Mouse (Mus musculus) kidney, postnatal 4 days (tissue): ENCODE measurements at regions not wholly inside any gene's neighbourhood (a gene's known extent, or its start where the extent isn't known, plus 50 kb on each side); places are given as distances from the start of the nearest gene placed in this dataset.

Experiments used
- DNase-seq, 2 experiments: peaks; one replicate each; pipeline ENCODE4 v3.0.0; 2021; ENCODE audit warnings: mixed read lengths in 2 of 2

- no peak for DNase-seq
Observed at GRCm38 (mm10) chr12:102057979-102058378, 70.6 kb upstream of the Slc24a4 start.

GRCm38 (mm10) chr12:102058428-102058827, 70.1 kb upstream of the Slc24a4 start:
- no peak for DNase-seq

- DNase-seq: no peak
Observed at GRCm38 (mm10) chr12:102061096-102061495, 67.4 kb upstream of the Slc24a4 start.

- peak; percentile 21 to 48 for DNase-seq
Observed at GRCm38 (mm10) chr12:102061657-102062614, 66.6 kb upstream of the Slc24a4 start.

GRCm38 (mm10) chr12:102062648-102063047, 65.9 kb upstream of the Slc24a4 start:
- peak; percentile 42 to 58 for DNase-seq

GRCm38 (mm10) chr12:102063211-102063610, 65.3 kb upstream of the Slc24a4 start:
- DNase-seq: no peak

- no peak for DNase-seq
Observed at GRCm38 (mm10) chr12:102064710-102065325, 63.7 kb upstream of the Slc24a4 start.

- DNase-seq: no peak
Observed at GRCm38 (mm10) chr12:102067685-102068084, 60.8 kb upstream of the Slc24a4 start.

GRCm38 (mm10) chr12:102069521-102070201, 58.9 kb upstream of the Slc24a4 start:
- peak in 1 of 2 experiments; percentile 11 for DNase-seq

GRCm38 (mm10) chr12:102071888-102072619, 56.5 kb upstream of the Slc24a4 start:
- no peak for DNase-seq

GRCm38 (mm10) chr12:102073540-102073939, 55.0 kb upstream of the Slc24a4 start:
- DNase-seq: no peak

GRCm38 (mm10) chr12:102076298-102076697, 52.2 kb upstream of the Slc24a4 start:
- DNase-seq: no peak
